Mouse (Mus musculus) lung, embryonic 16.5 days (tissue): ENCODE data around the gene Mier2. TPM values are rescaled to one million over a fixed set of nuclear protein-coding genes. Genes with fewer than 3 reads are reported as not detected.
A peak's percentile ranks its signal among the peaks of the same experiment; 100 is the strongest.

Experiments used
- ATAC-seq: fragments of 200-750 bp; cut with Nextera tagmentation; 2 replicates; pipeline ENCODE4 v1.8.0; 2017; ENCODE audit warnings: low read depth, mild to moderate bottlenecking, moderate library complexity
- H3K27ac ChIP-seq: fragments of 300-500 bp; sonication (generic); 2 replicates; pipeline ENCODE4 v1.5.1; 2014; ENCODE audit warnings: mild to moderate bottlenecking, control low read depth, low read length
- H3K27me3 ChIP-seq: fragments of 300-500 bp; sonication (generic); 2 replicates; pipeline ENCODE4 v1.6.1; 2014; ENCODE audit warnings: low read depth, low read length, mixed read lengths; ENCODE audit not compliant: control insufficient read depth, insufficient read depth
- H3K36me3 ChIP-seq: fragments of 300-500 bp; sonication (generic); 2 replicates; pipeline ENCODE4 v1.6.1; 2014; ENCODE audit warnings: low read length; ENCODE audit not compliant: control insufficient read depth, insufficient read depth
- H3K4me1 ChIP-seq: fragments of 300-500 bp; sonication (generic); replicated peaks from 2 replicates; pipeline ENCODE4 v1.6.1; 2014; ENCODE audit warnings: low read length, mixed read lengths; ENCODE audit not compliant: control insufficient read depth, insufficient read depth
- H3K4me2 ChIP-seq: fragments of 300-500 bp; sonication (generic); 2 replicates; pipeline ENCODE4 v1.6.1; 2014; ENCODE audit warnings: low read depth, low read length, control low read depth
- H3K4me3 ChIP-seq: fragments of 300-500 bp; sonication (generic); 2 replicates; pipeline ENCODE4 v1.5.1; 2014; ENCODE audit warnings: mild to moderate bottlenecking, low read length, control low read depth
- H3K9ac ChIP-seq: fragments of 300-500 bp; sonication (generic); 2 replicates; pipeline ENCODE4 v1.6.1; 2014; ENCODE audit warnings: low read length, control low read depth
- H3K9me3 ChIP-seq: fragments of 300-500 bp; sonication (generic); 2 replicates; pipeline ENCODE4 v1.6.1; 2016; ENCODE audit warnings: low read length; ENCODE audit not compliant: control insufficient read depth
- WGBS: fragments of 180-500 bp; shearing (Covaris S2); extraction: QIAGEN DNeasy Blood & Tissue Kit; methylation state at CpG from one replicate; pipeline ENCODE4 v1.1.7; 2014; 5-methylcytosine and 5-hydroxymethylcytosine counted together
- polyA plus RNA-seq: library from polyadenylated mRNA; unstranded; fragments of >200 nt; fragmentation: Nextera tagmentation; extraction: Ambion mirVana; gene quantifications from 2 replicates; pipeline ENCODE4 v1.2.1, GENCODE M21; 2015

Gene Mier2
- polyA plus RNA-seq = 43.7 and 44.9 TPM in 2 replicates

- no peaks in the 10 kb centered on the region for H3K9me3 ChIP-seq
- no peaks in the 10 kb centered on the region for H3K27me3 ChIP-seq
- H3K4me2 ChIP-seq = peak within 1 kb of the TSS; percentile 87
- peak within 1 kb of the TSS; percentile 40; the same call in 1 of the 2 replicates for H3K27ac ChIP-seq
- whole genome bisulfite sequencing = under 1% methylated on average over 77 of the region's 108 CpGs
- H3K36me3 ChIP-seq = 0 out of 2 replicates have a peak, but pooled peaks cover 3% of the 10 kb centered on the region
- peaks cover 11% of the 10 kb centered on the region for H3K4me1 ChIP-seq
- H3K9ac ChIP-seq = peak within 1 kb of the TSS; percentile 94
- ATAC-seq = peak; percentile 88
- H3K4me3 ChIP-seq = peak within 1 kb of the TSS; percentile 87
Measured at GRCm38 (mm10) chr10:79554330-79555237, at the start of gene Mier2. Mier2 (minus strand) TSS chr10:79555199.

GRCm38 (mm10) chr10:79597936-79598230 lies 42.9 kb upstream of the Mier2 start:
- H3K4me1 ChIP-seq = no peaks in the 10 kb centered on the region
- no peaks in the 10 kb centered on the region for H3K36me3 ChIP-seq
- no peaks in the 10 kb centered on the region for H3K9me3 ChIP-seq
- no peak for ATAC-seq
- WGBS = 69% methylated on average over 4 of the region's 4 CpGs
- no peak overlapping the region for H3K4me3 ChIP-seq
- no peak overlapping the region for H3K9ac ChIP-seq
- no peak overlapping the region for H3K27ac ChIP-seq
- no peak overlapping the region for H3K4me2 ChIP-seq
- no peaks in the 10 kb centered on the region; the same call in 1 of the 2 replicates for H3K27me3 ChIP-seq

GRCm38 (mm10) chr10:79597051-79597935 lies 42.3 kb upstream of the Mier2 start:
- Histone ChIP-seq H3K9ac (no peak overlapping the region), H3K27me3 (no peaks in the 10 kb centered on the region; the same call in 1 of the 2 replicates), H3K4me2 (no peak overlapping the region), H3K27ac (no peak overlapping the region), H3K4me1 (no peaks in the 10 kb centered on the region), H3K36me3 (no peaks in the 10 kb centered on the region), H3K9me3 (no peaks in the 10 kb centered on the region), H3K4me3 (no peak overlapping the region)
- WGBS = 40% methylated on average over 13 of the region's 13 CpGs
- ATAC-seq = no peak

- H3K9me3 ChIP-seq = no peaks in the 10 kb centered on the region
- H3K27me3 ChIP-seq = no peaks in the 10 kb centered on the region; the same call in 1 of the 2 replicates
- no peak overlapping the region for H3K4me3 ChIP-seq
- no peaks in the 10 kb centered on the region for H3K4me1 ChIP-seq
- H3K36me3 ChIP-seq = no peaks in the 10 kb centered on the region
- no peak overlapping the region for H3K9ac ChIP-seq
- no peak overlapping the region for H3K4me2 ChIP-seq
- no peak for ATAC-seq
- no peak overlapping the region for H3K27ac ChIP-seq
- WGBS = 53% methylated on average over 8 of the region's 8 CpGs
Measured at GRCm38 (mm10) chr10:79595590-79595929, 40.6 kb upstream of the Mier2 start.

GRCm38 (mm10) chr10:79594872-79595589 lies 40.0 kb upstream of the Mier2 start:
- WGBS = 15% methylated on average over 17 of the region's 17 CpGs
- Histone ChIP-seq H3K27me3 (no peaks in the 10 kb centered on the region; the same call in 1 of the 2 replicates), H3K4me2 (no peak overlapping the region), H3K9ac (no peak overlapping the region), H3K9me3 (no peaks in the 10 kb centered on the region), H3K4me3 (no peak overlapping the region), H3K36me3 (no peaks in the 10 kb centered on the region), H3K4me1 (no peaks in the 10 kb centered on the region), H3K27ac (no peak overlapping the region)
- peak; percentile 84 for ATAC-seq

GRCm38 (mm10) chr10:79594111-79594510 lies 39.1 kb upstream of the Mier2 start:
- no peaks in the 10 kb centered on the region for H3K36me3 ChIP-seq
- H3K27me3 ChIP-seq = no peaks in the 10 kb centered on the region; the same call in 1 of the 2 replicates
- H3K27ac ChIP-seq = no peak overlapping the region
- H3K4me2 ChIP-seq = no peak overlapping the region
- no peaks in the 10 kb centered on the region for H3K4me1 ChIP-seq
- ATAC-seq = no peak
- H3K9ac ChIP-seq = no peak overlapping the region
- no peaks in the 10 kb centered on the region for H3K9me3 ChIP-seq
- WGBS = 47% methylated on average over 6 of the region's 6 CpGs
- no peak overlapping the region for H3K4me3 ChIP-seq

- no peaks in the 10 kb centered on the region for H3K4me1 ChIP-seq
- no peaks in the 10 kb centered on the region; the same call in 1 of the 2 replicates for H3K27me3 ChIP-seq
- H3K4me2 ChIP-seq = no peak overlapping the region
- no peaks in the 10 kb centered on the region for H3K36me3 ChIP-seq
- WGBS = 92% methylated on average over 1 of the region's 1 CpGs
- no peak overlapping the region for H3K4me3 ChIP-seq
- no peak overlapping the region for H3K27ac ChIP-seq
- no peak overlapping the region for H3K9ac ChIP-seq
- H3K9me3 ChIP-seq = no peaks in the 10 kb centered on the region
- no peak for ATAC-seq
Measured at GRCm38 (mm10) chr10:79590702-79591101, 35.7 kb upstream of the Mier2 start.

GRCm38 (mm10) chr10:79587752-79588126 lies 32.7 kb upstream of the Mier2 start:
- 58% methylated on average over 4 of the region's 4 CpGs for WGBS
- Histone ChIP-seq H3K9me3 (no peaks in the 10 kb centered on the region), H3K9ac (no peak overlapping the region), H3K27me3 (no peaks in the 10 kb centered on the region), H3K27ac (no peak overlapping the region), H3K36me3 (no peaks in the 10 kb centered on the region), H3K4me3 (no peak overlapping the region), H3K4me1 (no peaks in the 10 kb centered on the region), H3K4me2 (no peak overlapping the region)
- no peak for ATAC-seq
